19 mouse cellular contexts compared by ENCODE assay signal in the genomic region with DNA sequence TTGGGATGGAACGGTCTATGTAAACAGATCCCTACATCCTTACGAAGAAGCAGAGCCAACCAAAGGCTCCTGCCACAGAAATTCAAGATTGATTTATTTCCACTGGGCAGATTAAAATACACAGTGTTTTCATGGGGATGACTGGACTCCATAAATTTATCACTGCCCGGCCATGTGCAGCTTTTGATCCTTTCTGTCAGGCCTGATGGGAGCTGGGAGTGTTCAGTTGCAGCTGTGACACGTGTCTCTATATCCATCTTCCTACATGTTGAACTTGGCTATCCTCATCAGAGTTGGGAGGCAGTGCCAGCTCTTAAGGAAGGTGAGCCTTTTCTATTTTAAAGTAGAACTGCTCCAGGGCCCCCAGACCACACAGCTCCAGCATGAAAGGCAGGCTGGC.
DNase-seq lines count a peak whose midpoint lies in the region; ATAC-seq and TF ChIP-seq lines count a peak whose summit lies in the region.
"Had no signal": no experiment of that assay in that cellular context is flagged by ENCODE, and none has a peak within 500 bp of the region (broad histone marks: within the 10 kb centered on the region; RNA-seq: fewer than 3 reads in every experiment).

No protein-coding gene starts in this region.

- intact Hi-C loops in left cerebral cortex, postnatal 10 days (cut with DNase I), result no loop called here

- no peaks in the 10 kb centered on the region for H3K9me3 ChIP-seq in kidney, embryonic 14.5 days (ENCODE audit: control insufficient read depth, low read length)
- H3K9me3 ChIP-seq in lung, embryonic 16.5 days (ENCODE audit: control insufficient read depth, low read length), result no peaks in the 10 kb centered on the region
- H3K9me3 ChIP-seq in midbrain, embryonic 10.5 days (replicated peaks), result no peaks in the 10 kb centered on the region
- H3K9me3 ChIP-seq: hindbrain, embryonic 15.5 days had no signal

- TF ChIP-seq CTCF in cerebellum, adult 2 months (IDR thresholded peaks at IDR 0.05; ENCODE audit: borderline replicate concordance, insufficient read depth, low read depth, low read length), result no peak

- peak; percentile 72 for ATAC-seq in kidney, embryonic 14.5 days (ENCODE audit: low FRiP score, low TSS enrichment)
- peak; percentile 48 for ATAC-seq in lung, embryonic 16.5 days (ENCODE audit: low read depth)
- ATAC-seq: CD4-positive, CD25-positive, alpha-beta regulatory T cell, adult 4 months; forebrain, embryonic 14.5 days; midbrain, embryonic 16.5 days had no signal

- no peaks in the 10 kb centered on the region for H3K4me1 ChIP-seq in cerebellum, adult 2 months (ENCODE audit: control insufficient read depth, insufficient read depth, low read length)
- peaks cover 11% of the 10 kb centered on the region for H3K4me1 ChIP-seq in kidney, embryonic 14.5 days (ENCODE audit: control insufficient read depth, insufficient read depth, low read length)
- no peaks in the 10 kb centered on the region; the same call in 1 of the 2 replicates for H3K4me1 ChIP-seq in lung, embryonic 16.5 days (replicated peaks; ENCODE audit: control insufficient read depth, insufficient read depth, low read length)
- no peaks in the 10 kb centered on the region for H3K4me1 ChIP-seq in midbrain, embryonic 10.5 days
- H3K4me1 ChIP-seq: hindbrain, embryonic 15.5 days had no signal

- no peak overlapping the region for H3K4me3 ChIP-seq in cerebellum, adult 2 months (replicated peaks; ENCODE audit: insufficient read depth, low read depth, low read length)
- no peak overlapping the region for H3K4me3 ChIP-seq in kidney, embryonic 14.5 days (ENCODE audit: low read length)
- H3K4me3 ChIP-seq in lung, embryonic 16.5 days (ENCODE audit: low read length), result no peak overlapping the region
- no peak overlapping the region for H3K4me3 ChIP-seq in midbrain, embryonic 10.5 days
- H3K4me3 ChIP-seq: erythroblast, embryonic 14.5 days; hindbrain, embryonic 15.5 days; left cerebral cortex, adult 2 months had no signal

- H3K27me3 ChIP-seq in cerebellum, adult 2 months (ENCODE audit: control insufficient read depth, insufficient read depth, low read length), result no peaks in the 10 kb centered on the region
- H3K27me3 ChIP-seq in kidney, embryonic 14.5 days (ENCODE audit: control insufficient read depth, insufficient read depth, low read length), result no peaks in the 10 kb centered on the region
- no peaks in the 10 kb centered on the region for H3K27me3 ChIP-seq in lung, embryonic 16.5 days (ENCODE audit: control insufficient read depth, insufficient read depth, low read depth, low read length)
- H3K27me3 ChIP-seq in midbrain, embryonic 10.5 days (ENCODE audit: low read depth, poor library complexity, severe bottlenecking), result no peaks in the 10 kb centered on the region
- H3K27me3 ChIP-seq: hindbrain, embryonic 15.5 days had no signal

- TF ChIP-seq POLR2A in cerebellum, adult 2 months (IDR thresholded peaks at IDR 0.05; ENCODE audit: borderline replicate concordance, insufficient read depth, low read length), result no peak

- H3K27ac ChIP-seq in cerebellum, adult 2 months (ENCODE audit: insufficient read depth, low read length), result peak overlapping the region; percentile 52; the same call in 1 of the 2 replicates
- H3K27ac ChIP-seq in kidney, embryonic 14.5 days (ENCODE audit: low read depth, low read length), result no peak overlapping the region
- H3K27ac ChIP-seq in lung, embryonic 16.5 days (ENCODE audit: low read length), result peak overlapping the region; percentile 23; the same call in 1 of the 2 replicates
- no peak overlapping the region for H3K27ac ChIP-seq in midbrain, embryonic 10.5 days (replicated peaks)
- H3K27ac ChIP-seq: hindbrain, embryonic 15.5 days; left cerebral cortex, adult 2 months had no signal

- H3K9ac ChIP-seq in kidney, embryonic 14.5 days (ENCODE audit: low read depth, low read length), result no peak overlapping the region
- H3K9ac ChIP-seq in lung, embryonic 16.5 days (ENCODE audit: low read length), result no peak overlapping the region
- H3K9ac ChIP-seq: hindbrain, embryonic 15.5 days had no signal

- no peak for DNase-seq in cerebellum, adult 2 months
- no peak for DNase-seq in cerebellum, adult 8-10 months
- no peak for DNase-seq in kidney, adult 8-10 months
- DNase-seq in lung, postnatal 14 days, result no peak
- no peak for DNase-seq in left cerebral cortex, postnatal 10 days (ENCODE audit: extremely low spot score in 1 of 2, low spot score in 2 of 2)
- no peak for DNase-seq in midbrain, embryonic 10.5 days (ENCODE audit: low spot score)
- DNase-seq: gastrocnemius, postnatal 36 days; kidney, adult 18-20 months; lung, adult 18-20 months; thymus, postnatal 14 days had no signal

- WGBS in cerebellum, adult 2 months, result 83% methylated on average over 4 of the region's 4 CpGs
- WGBS in kidney, embryonic 14.5 days, result 21% methylated on average over 4 of the region's 4 CpGs
- 37% methylated on average over 4 of the region's 4 CpGs for WGBS in lung, embryonic 16.5 days
- WGBS in midbrain, embryonic 10.5 days, result 88% methylated on average over 4 of the region's 4 CpGs

- no peak overlapping the region for H3K4me2 ChIP-seq in kidney, embryonic 14.5 days (replicated peaks; ENCODE audit: low read depth, low read length)
- no peak overlapping the region for H3K4me2 ChIP-seq in lung, embryonic 16.5 days (ENCODE audit: low read depth, low read length)
- H3K4me2 ChIP-seq: hindbrain, embryonic 15.5 days had no signal

- H3K36me3 ChIP-seq in kidney, embryonic 14.5 days (ENCODE audit: control insufficient read depth, insufficient read depth, low read length), result no peaks in the 10 kb centered on the region
- no peaks in the 10 kb centered on the region for H3K36me3 ChIP-seq in lung, embryonic 16.5 days (ENCODE audit: control insufficient read depth, insufficient read depth, low read length)
- no peaks in the 10 kb centered on the region for H3K36me3 ChIP-seq in midbrain, embryonic 10.5 days
- H3K36me3 ChIP-seq: G1E; hindbrain, embryonic 15.5 days had no signal

Comparison
In these comparisons a context has a peak if more than half of its experiments do, and no peak if none do; other contexts are left out.
1. H3K27ac ChIP-seq: peak in cerebellum, adult 2 months (single experiment) and lung, embryonic 16.5 days (single experiment); none in kidney, embryonic 14.5 days (single experiment) and midbrain, embryonic 10.5 days (single experiment).